Mouse (Mus musculus): Measurements from ENCODE around the gene Gm13278. TPM values are rescaled to one million over a fixed set of nuclear protein-coding genes. Genes with fewer than 3 reads are reported as not detected.
A peak's percentile ranks its signal among the peaks of the same experiment; 100 is the strongest.
"Not testable (repeated sequence)": the region's sequence is repeated elsewhere in the genome, so short reads cannot be mapped to it uniquely, and the experiment has no call there.

Gene Gm13278
- polyA plus RNA-seq, 1 experiment from 2014 or later = not detected

- not testable (repeated sequence) for H3K4me1 ChIP-seq; H3K27me3 ChIP-seq; H3K4me2 ChIP-seq (replicated peaks); H3K27ac ChIP-seq; ATAC-seq (ENCODE audit: insufficient number of reproducible peaks, insufficient read depth, low FRiP score, low TSS enrichment); H3K36me3 ChIP-seq; H3K4me3 ChIP-seq; H3K9me3 ChIP-seq; H3K9ac ChIP-seq
- 10% methylated on average over 6 of the region's 7 CpGs for WGBS
These were observed 8.0 kb downstream of the Gm13278 start, which contains the start of gene Gm13285 for GRCm38 (mm10) chr4:88799365-88799764. Gm13285 (plus strand) TSS chr4:88799665.

- H3K9me3 ChIP-seq; H3K36me3 ChIP-seq; H3K4me3 ChIP-seq; H3K27ac ChIP-seq; H3K4me1 ChIP-seq; ATAC-seq (ENCODE audit: insufficient number of reproducible peaks, insufficient read depth, low FRiP score, low TSS enrichment); H3K9ac ChIP-seq; H3K4me2 ChIP-seq (replicated peaks); H3K27me3 ChIP-seq: not testable (repeated sequence)
- no CpG with 5 or more reads among the region's 29 CpGs for WGBS
These were observed 11.6 kb downstream of the Gm13278 start, which contains the start of gene Gm13287 for GRCm38 (mm10) chr4:88802954-88803353. Gm13287 (plus strand) TSS chr4:88803254.

- Histone ChIP-seq H3K4me2 (replicated peaks) (peak within 1 kb of the TSS; percentile 32; the same call in 1 of the 2 replicates), H3K4me3 (0 out of 2 replicates have a peak within 1 kb of the TSS, but pooled peaks have one; percentile 22)
- not testable (repeated sequence) for H3K9ac ChIP-seq; H3K9me3 ChIP-seq; H3K36me3 ChIP-seq; ATAC-seq (ENCODE audit: insufficient number of reproducible peaks, insufficient read depth, low FRiP score, low TSS enrichment); H3K27ac ChIP-seq; H3K27me3 ChIP-seq; H3K4me1 ChIP-seq
- WGBS = no CpG with 5 or more reads among the region's 8 CpGs
These were observed 13.9 kb downstream of the Gm13278 start, which contains the start of gene Gm13288 for GRCm38 (mm10) chr4:88805231-88805630. Gm13288 (plus strand) TSS chr4:88805531.

GRCm38 (mm10) chr4:88805761-88806160, 14.4 kb downstream of the Gm13278 start:
- Histone ChIP-seq H3K4me2 (replicated peaks) (peak overlapping the region; percentile 32; the same call in 1 of the 2 replicates), H3K4me3 (0 out of 2 replicates have a peak overlapping the region, but pooled peaks have one; percentile 22)
- H3K27ac ChIP-seq; H3K4me1 ChIP-seq; H3K27me3 ChIP-seq; H3K9ac ChIP-seq; ATAC-seq (ENCODE audit: insufficient number of reproducible peaks, insufficient read depth, low FRiP score, low TSS enrichment); H3K36me3 ChIP-seq; H3K9me3 ChIP-seq: not testable (repeated sequence)
- 0% methylated on average over 14 of the region's 34 CpGs for WGBS

- ATAC-seq (ENCODE audit: insufficient number of reproducible peaks, insufficient read depth, low FRiP score, low TSS enrichment) = no peak
- H3K4me2 ChIP-seq (replicated peaks) = no peak within 1 kb of the TSS
- WGBS = 61% methylated on average over 3 of the region's 3 CpGs
These were observed 24.6 kb downstream of the Gm13278 start, which contains the start of gene Ifna7 for GRCm38 (mm10) chr4:88815928-88816327. Ifna7 (plus strand) TSS chr4:88816228.

GRCm38 (mm10) chr4:88819659-88820058, 28.3 kb downstream of the Gm13278 start, which contains the start of gene Ifna11:
Ifna11 (plus strand) TSS chr4:88819959.
- Histone ChIP-seq H3K4me2 (replicated peaks) (no peak within 1 kb of the TSS), H3K9me3 (no peaks in the 10 kb centered on the region), H3K27ac (no peak within 1 kb of the TSS), H3K36me3 (no peaks in the 10 kb centered on the region), H3K4me1 (no peaks in the 10 kb centered on the region), H3K9ac (no peak within 1 kb of the TSS), H3K4me3 (no peak within 1 kb of the TSS), H3K27me3 (no peaks in the 10 kb centered on the region)
- 96% methylated on average over 1 of the region's 1 CpGs for WGBS
- ATAC-seq (ENCODE audit: insufficient number of reproducible peaks, insufficient read depth, low FRiP score, low TSS enrichment) = no peak

More at GRCm38 (mm10) chr4:88815928-88816327, 24.6 kb downstream of the Gm13278 start, which contains the start of gene Ifna7:
- Histone ChIP-seq H3K4me1 (no peaks in the 10 kb centered on the region), H3K9ac (no peak within 1 kb of the TSS), H3K9me3 (no peaks in the 10 kb centered on the region), H3K36me3 (no peaks in the 10 kb centered on the region), H3K27ac (no peak within 1 kb of the TSS), H3K27me3 (no peaks in the 10 kb centered on the region), H3K4me3 (no peak within 1 kb of the TSS)

- WGBS = 26% methylated on average over 4 of the region's 4 CpGs
- Histone ChIP-seq H3K27ac (no peak overlapping the region), H3K4me2 (replicated peaks) (no peak overlapping the region), H3K4me3 (no peak overlapping the region), H3K36me3 (no peaks in the 10 kb centered on the region), H3K4me1 (no peaks in the 10 kb centered on the region), H3K27me3 (no peaks in the 10 kb centered on the region), H3K9me3 (no peaks in the 10 kb centered on the region), H3K9ac (no peak overlapping the region)
- ATAC-seq (ENCODE audit: insufficient number of reproducible peaks, insufficient read depth, low FRiP score, low TSS enrichment) = no peak
These were observed 31.6 kb downstream of the Gm13278 start for GRCm38 (mm10) chr4:88822995-88823394.

- H3K27ac ChIP-seq; H3K4me2 ChIP-seq (replicated peaks); H3K27me3 ChIP-seq; H3K4me3 ChIP-seq; H3K9ac ChIP-seq; H3K36me3 ChIP-seq; ATAC-seq (ENCODE audit: insufficient number of reproducible peaks, insufficient read depth, low FRiP score, low TSS enrichment); H3K4me1 ChIP-seq; H3K9me3 ChIP-seq: not testable (repeated sequence)
These were observed 35.8 kb downstream of the Gm13278 start, which contains the start of gene Ifna6 for GRCm38 (mm10) chr4:88827116-88827515. Ifna6 (plus strand) TSS chr4:88827416.

GRCm38 (mm10) chr4:88830523-88830922, 39.2 kb downstream of the Gm13278 start:
- H3K9ac ChIP-seq = no peak overlapping the region
- 35% methylated on average over 4 of the region's 4 CpGs for WGBS
- no peak overlapping the region for H3K27ac ChIP-seq
- no peaks in the 10 kb centered on the region for H3K9me3 ChIP-seq
- no peaks in the 10 kb centered on the region for H3K36me3 ChIP-seq
- H3K4me1 ChIP-seq = no peaks in the 10 kb centered on the region
- H3K4me3 ChIP-seq = no peak overlapping the region
- H3K4me2 ChIP-seq (replicated peaks) = no peak overlapping the region
- ATAC-seq (ENCODE audit: insufficient number of reproducible peaks, insufficient read depth, low FRiP score, low TSS enrichment) = no peak
- no peaks in the 10 kb centered on the region for H3K27me3 ChIP-seq

GRCm38 (mm10) chr4:88835225-88835624, 43.9 kb downstream of the Gm13278 start, which contains the start of gene Ifna5:
Ifna5 (plus strand) TSS chr4:88835525.
- 78% methylated on average over 1 of the region's 1 CpGs for WGBS
- H3K9me3 ChIP-seq; H3K4me3 ChIP-seq; H3K9ac ChIP-seq; H3K27me3 ChIP-seq; H3K4me1 ChIP-seq; H3K4me2 ChIP-seq (replicated peaks); ATAC-seq (ENCODE audit: insufficient number of reproducible peaks, insufficient read depth, low FRiP score, low TSS enrichment); H3K27ac ChIP-seq; H3K36me3 ChIP-seq: not testable (repeated sequence)

- WGBS = 43% methylated on average over 3 of the region's 3 CpGs
- H3K4me2 ChIP-seq (replicated peaks) = no peak overlapping the region
- no peak for ATAC-seq (ENCODE audit: insufficient number of reproducible peaks, insufficient read depth, low FRiP score, low TSS enrichment)
- no peaks in the 10 kb centered on the region for H3K4me1 ChIP-seq
- no peak overlapping the region for H3K9ac ChIP-seq
- H3K27me3 ChIP-seq = no peaks in the 10 kb centered on the region
- H3K4me3 ChIP-seq = no peak overlapping the region
- no peak overlapping the region for H3K27ac ChIP-seq
- no peaks in the 10 kb centered on the region for H3K36me3 ChIP-seq
- no peaks in the 10 kb centered on the region for H3K9me3 ChIP-seq
These were observed 47.5 kb downstream of the Gm13278 start for GRCm38 (mm10) chr4:88838828-88839227.

GRCm38 (mm10) chr4:88840058-88840457, 48.7 kb downstream of the Gm13278 start:
- H3K27me3 ChIP-seq = no peaks in the 10 kb centered on the region
- ATAC-seq (ENCODE audit: insufficient number of reproducible peaks, insufficient read depth, low FRiP score, low TSS enrichment) = no peak

More at GRCm38 (mm10) chr4:88840058-88840457, 48.7 kb downstream of the Gm13278 start:
- Histone ChIP-seq H3K27ac (no peak overlapping the region), H3K4me2 (replicated peaks) (no peak overlapping the region), H3K4me3 (no peak overlapping the region), H3K36me3 (no peaks in the 10 kb centered on the region), H3K9me3 (no peaks in the 10 kb centered on the region), H3K4me1 (no peaks in the 10 kb centered on the region), H3K9ac (no peak overlapping the region)
- 75% methylated on average over 3 of the region's 3 CpGs for WGBS

Data from embryonic facial prominence, embryonic 12.5 days (tissue).